Mouse (Mus musculus) kidney, postnatal 25 days (tissue): Measurements from ENCODE around the gene Xpnpep1.
A peak's percentile ranks its signal among the peaks of the same experiment; 100 is the strongest.

ENCODE experiments used
- DNase-seq, 2 experiments: peaks; one replicate each; pipeline ENCODE4 v3.0.0; 2021; ENCODE audit warnings: mixed read lengths in 2 of 2

Xpnpep1 gene

GRCm38 (mm10) chr19:53040164-53041132, at the start of gene Xpnpep1:
Gene Xpnpep1 (minus strand): TSS chr19:53040214.
- DNase-seq, result peak in 1 of 2 experiments; percentile 52

GRCm38 (mm10) chr19:53087268-53088143, 47.5 kb upstream of the Xpnpep1 start:
- peak; percentile 23 to 58 for DNase-seq

GRCm38 (mm10) chr19:53086861-53087260, 46.8 kb upstream of the Xpnpep1 start:
- DNase-seq, result no peak

GRCm38 (mm10) chr19:53084735-53085134, 44.7 kb upstream of the Xpnpep1 start:
- DNase-seq, result peak; percentile 54 to 74

- DNase-seq, result no peak
Observed at GRCm38 (mm10) chr19:53082862-53083261, 42.8 kb upstream of the Xpnpep1 start.

- no peak for DNase-seq
Observed at GRCm38 (mm10) chr19:53081339-53081738, 41.3 kb upstream of the Xpnpep1 start.

GRCm38 (mm10) chr19:53080921-53081320, 40.9 kb upstream of the Xpnpep1 start:
- DNase-seq, result peak; percentile 34 to 56

GRCm38 (mm10) chr19:53080487-53080886, 40.5 kb upstream of the Xpnpep1 start:
- no peak for DNase-seq

GRCm38 (mm10) chr19:53080026-53080425, 40.0 kb upstream of the Xpnpep1 start:
- peak; percentile 53 to 72 for DNase-seq

GRCm38 (mm10) chr19:53078271-53079085, 38.5 kb upstream of the Xpnpep1 start:
- DNase-seq, result no peak

GRCm38 (mm10) chr19:53077278-53077677, 37.3 kb upstream of the Xpnpep1 start:
- no peak for DNase-seq

GRCm38 (mm10) chr19:53076238-53076981, 36.4 kb upstream of the Xpnpep1 start:
- peak; percentile 68 to 74 for DNase-seq

- peak in 1 of 2 experiments; percentile 41 for DNase-seq
Observed at GRCm38 (mm10) chr19:53075896-53076237, 35.9 kb upstream of the Xpnpep1 start.

GRCm38 (mm10) chr19:53074899-53075722, 35.1 kb upstream of the Xpnpep1 start:
- DNase-seq, result peak; percentile 74 to 82

- DNase-seq, result no peak
Observed at GRCm38 (mm10) chr19:53073521-53073920, 33.5 kb upstream of the Xpnpep1 start.

- DNase-seq, result no peak
Observed at GRCm38 (mm10) chr19:53072406-53072805, 32.4 kb upstream of the Xpnpep1 start.

GRCm38 (mm10) chr19:53071651-53072050, 31.6 kb upstream of the Xpnpep1 start:
- peak in 1 of 2 experiments; percentile 3 for DNase-seq

- DNase-seq, result peak in 1 of 2 experiments; percentile 29
Observed at GRCm38 (mm10) chr19:53070870-53071269, 30.9 kb upstream of the Xpnpep1 start.

GRCm38 (mm10) chr19:53069451-53069850, 29.4 kb upstream of the Xpnpep1 start:
- DNase-seq, result peak in 1 of 2 experiments; percentile 7

- DNase-seq, result peak; percentile 60 to 77
Observed at GRCm38 (mm10) chr19:53066934-53067333, 26.9 kb upstream of the Xpnpep1 start.

- DNase-seq, result no peak
Observed at GRCm38 (mm10) chr19:53066531-53066930, 26.5 kb upstream of the Xpnpep1 start.
